Mouse (Mus musculus): ENCODE measurements around the gene Cacna2d3. TPM values are rescaled to one million over a fixed set of nuclear protein-coding genes. Genes with fewer than 3 reads are reported as not detected.

The Cacna2d3 gene
- total and polyA plus RNA-seq, 3 experiments = 0.11 TPM; not detected in 2

DNA sequence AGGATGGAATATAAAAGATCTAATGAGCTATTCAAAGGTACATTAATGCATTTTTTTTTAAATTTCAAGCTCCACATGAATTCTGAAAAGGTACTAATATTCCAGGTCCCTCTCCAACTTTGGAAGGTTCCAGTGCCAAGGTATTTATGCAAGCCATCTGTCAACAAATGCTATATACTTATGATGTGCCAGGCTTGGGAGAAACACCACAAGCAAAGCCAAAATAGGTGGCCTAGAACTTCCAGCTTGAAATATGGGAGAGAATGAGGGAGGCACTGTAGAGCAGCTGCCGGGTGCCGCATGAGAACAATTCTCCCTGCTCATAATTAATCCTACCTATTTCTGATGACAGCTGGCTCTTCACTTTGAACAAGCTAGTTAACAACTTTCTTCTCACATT, 860.5 kb downstream of the Cacna2d3 start:
- Histone ChIP-seq H3K27me3 (ENCODE audit: insufficient read depth, low read length) (no peaks in the 10 kb centered on the region), H3K4me3 (ENCODE audit: low read depth, low read length) (no peak overlapping the region), H3K9me3 (replicated peaks) (peaks cover 2% of the 10 kb centered on the region; the same call in 1 of the 2 replicates), H3K36me3 (replicated peaks) (no peaks in the 10 kb centered on the region), H3K4me1 (ENCODE audit: insufficient read depth, low read depth, low read length) (no peaks in the 10 kb centered on the region)
- no peak for TF ChIP-seq POLR2AphosphoS5 (IDR thresholded peaks at IDR 0.05; ENCODE audit: insufficient replicate concordance, low read depth, low read length)
- no peak for TF ChIP-seq GATA2 (IDR thresholded peaks at IDR 0.05; ENCODE audit: borderline replicate concordance, low read depth, low read length)
- no peak for TF ChIP-seq GATA1 (IDR thresholded peaks at IDR 0.05; ENCODE audit: borderline replicate concordance, low read length)
- TF ChIP-seq TAL1 (conservative IDR thresholded peaks at IDR 0.05; ENCODE audit: low read depth, low read length) = no peak
- TF ChIP-seq CTCF (IDR thresholded peaks at IDR 0.05; ENCODE audit: low read depth, low read length) = no peak
- DNase-seq (ENCODE audit: low spot score) = no peak
- no peak for ATAC-seq (ENCODE audit: extremely low read depth, insufficient number of reproducible peaks, low FRiP score, poor library complexity, severe bottlenecking)

Other genes with a start within 250 kb of the Cacna2d3 start
- 49.4 and 55.1 TPM in 2 replicates for gene Selenok, start 246.4 kb upstream of the Cacna2d3 start, total RNA-seq (2014; fragmentation: Nextera tagmentation)
- gene Selenok, start 246.4 kb upstream of the Cacna2d3 start, total RNA-seq (2017) = 278 and 312 TPM in 2 replicates
- gene Selenok, start 246.4 kb upstream of the Cacna2d3 start, polyA plus RNA-seq (2012) = 6.2 and 7.9 TPM in 2 replicates

Measured in G1E (cell line).